ENCODE assay signal across 8 mouse cellular contexts in the genomic region with DNA sequence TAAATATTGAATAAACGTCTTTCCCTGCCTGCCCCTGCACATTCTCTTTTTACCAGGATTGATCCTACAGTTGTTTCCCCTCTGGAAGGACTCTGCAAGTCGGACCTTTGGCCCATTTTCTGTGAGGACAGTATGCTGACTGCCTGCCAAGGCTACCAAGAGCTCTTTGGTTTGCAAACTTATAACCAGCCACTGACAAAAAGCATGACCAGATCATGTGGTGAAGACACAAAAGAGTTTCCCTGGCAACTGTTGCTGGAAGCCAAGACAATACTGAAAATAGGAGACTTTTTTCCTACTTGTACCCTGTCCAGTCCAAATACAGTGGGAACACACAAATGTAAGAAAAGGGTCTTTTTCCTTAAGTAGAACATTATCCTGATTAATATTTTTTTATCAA.
A peak's percentile ranks its signal among the peaks of the same experiment; 100 is the strongest.
DNase-seq lines count a peak whose midpoint lies in the region; ATAC-seq lines count a peak whose summit lies in the region.

No protein-coding gene starts in this region.

- peak; percentile 30 to 49 for DNase-seq in frontal cortex, postnatal 10 days (ENCODE audit: low spot score in 2 of 2)
- DNase-seq in adrenal gland, postnatal 36 days: peak; percentile 59 to 71
- DNase-seq in heart, postnatal 25 days (ENCODE audit: low spot score): peak; percentile 50
- peak; percentile 28 to 53 for DNase-seq in kidney, postnatal 4 days
- DNase-seq in lung, postnatal 4 days: peak; percentile 30 to 49
- no peak for DNase-seq in thymus, postnatal 4 days

- no peak overlapping the region for H3K4me2 ChIP-seq in intestine, embryonic 16.5 days (ENCODE audit: low read depth, low read length)

- no peak overlapping the region for H3K9ac ChIP-seq in intestine, embryonic 16.5 days (ENCODE audit: low read depth, low read length)

- no peak overlapping the region for H3K27ac ChIP-seq in intestine, embryonic 16.5 days (ENCODE audit: low read length)

- no peaks in the 10 kb centered on the region for H3K4me1 ChIP-seq in intestine, embryonic 16.5 days (ENCODE audit: control insufficient read depth, insufficient read depth, low read length)

- 0 out of 2 replicates have a peak, but pooled peaks cover 5% of the 10 kb centered on the region for H3K36me3 ChIP-seq in intestine, embryonic 16.5 days (ENCODE audit: control insufficient read depth, insufficient read depth, low read length)

- intact Hi-C loops in heart, postnatal 25 days (cut with DNase I): no loop called here

- no peaks in the 10 kb centered on the region for H3K27me3 ChIP-seq in intestine, embryonic 16.5 days (replicated peaks; ENCODE audit: control insufficient read depth, insufficient read depth, low read length)

- no peak overlapping the region for H3K4me3 ChIP-seq in intestine, embryonic 16.5 days (ENCODE audit: low read length)

- ATAC-seq in frontal cortex, adult (ENCODE audit: low TSS enrichment): no peak
- no peak for ATAC-seq in intestine, embryonic 16.5 days

- H3K9me3 ChIP-seq in intestine, embryonic 16.5 days (ENCODE audit: control insufficient read depth, low read length): no peaks in the 10 kb centered on the region

- WGBS in intestine, embryonic 16.5 days: 64% methylated on average over 2 of the region's 2 CpGs
